Mouse (Mus musculus) small intestine, adult 2 months (tissue): ENCODE results near the gene Irf9. TPM values are rescaled to one million over a fixed set of nuclear protein-coding genes. Genes with fewer than 3 reads are reported as not detected.

ENCODE experiments used
- H3K27ac ChIP-seq: fragments of 200-500 bp; 2 replicates; pipeline ENCODE4 v1.5.1; 2012; ENCODE audit warnings: low read depth, low read length, control low read depth, inconsistent platforms; ENCODE audit not compliant: insufficient read depth
- H3K27me3 ChIP-seq: fragments of 200-500 bp; 2 replicates; pipeline ENCODE4 v1.6.1; 2012; ENCODE audit warnings: mild to moderate bottlenecking, moderate library complexity, low read length, inconsistent platforms; ENCODE audit not compliant: control insufficient read depth, insufficient read depth
- H3K36me3 ChIP-seq: fragments of 200-500 bp; 2 replicates; pipeline ENCODE4 v1.6.1; 2012; ENCODE audit warnings: mild to moderate bottlenecking, low read length, control low read depth, inconsistent platforms; ENCODE audit not compliant: control insufficient read depth, insufficient read depth
- H3K4me1 ChIP-seq: fragments of 200-500 bp; 2 replicates; pipeline ENCODE4 v1.6.1; 2012; ENCODE audit warnings: low read length, inconsistent platforms, mixed read lengths; ENCODE audit not compliant: control insufficient read depth, insufficient read depth, insufficient read length
- H3K4me3 ChIP-seq: fragments of 200-500 bp; 2 replicates; pipeline ENCODE4 v1.5.1; 2012; ENCODE audit warnings: low read depth, mild to moderate bottlenecking, control low read depth, inconsistent platforms, low read length, moderate library complexity
- CTCF ChIP-seq: fragments of 200-500 bp; IDR thresholded peaks from 2 replicates; pipeline ENCODE4 v1.5.1; 2012; ENCODE audit warnings: low read depth, mild to moderate bottlenecking, control low read depth, inconsistent platforms, low read length, moderate library complexity, mixed read lengths; ENCODE audit not compliant: insufficient replicate concordance, insufficient read length; ENCODE audit errors: extremely low read depth
- POLR2A ChIP-seq: fragments of 200-500 bp; IDR thresholded peaks from 2 replicates; pipeline ENCODE4 v1.6.1; 2012; ENCODE audit warnings: low read depth, mild to moderate bottlenecking, control low read depth, inconsistent platforms, low read length, moderate library complexity
- WGBS: fragments of 180-500 bp; shearing (Covaris S2); methylation state at CpG from one replicate; pipeline ENCODE4 v1.1.7; 2018; 5-methylcytosine and 5-hydroxymethylcytosine counted together
- polyA plus RNA-seq: library from polyadenylated mRNA; depleted of rRNA; stranded (reverse); fragments of >200 nt; gene quantifications from 2 replicates; pipeline ENCODE4 v1.2.3, GENCODE M21; 2012; rRNA removed

The Irf9 gene
- polyA plus RNA-seq, 1 experiment, result 77.6 TPM

DNA sequence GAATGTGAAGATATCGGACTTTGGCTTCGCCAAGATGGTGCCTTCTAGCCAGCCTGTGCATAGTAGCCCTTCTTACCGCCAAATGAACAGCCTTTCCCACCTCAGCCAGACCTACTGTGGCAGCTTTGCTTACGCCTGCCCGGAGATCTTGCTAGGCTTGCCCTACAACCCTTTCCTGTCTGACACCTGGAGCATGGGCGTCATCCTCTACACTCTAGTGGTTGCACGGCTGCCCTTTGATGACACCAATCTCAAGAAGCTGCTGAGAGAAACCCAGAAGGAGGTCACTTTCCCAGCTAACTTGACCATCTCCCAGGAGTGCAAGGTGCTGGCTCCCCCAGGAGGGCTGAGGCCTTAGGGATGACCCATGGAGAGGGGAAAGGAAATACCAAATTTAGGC, 48.2 kb downstream of the Irf9 start:
- peaks cover 6% of the 10 kb centered on the region; the same call in 1 of the 2 replicates for H3K4me1 ChIP-seq
- H3K4me3 ChIP-seq, result no peak overlapping the region
- no peak overlapping the region for H3K27ac ChIP-seq
- WGBS, result 90% methylated on average over 7 of the region's 7 CpGs
- no peaks in the 10 kb centered on the region for H3K27me3 ChIP-seq
- no peak for TF ChIP-seq CTCF
- TF ChIP-seq POLR2A, result no peak
- 0 out of 2 replicates have a peak, but pooled peaks cover under 1% of the 10 kb centered on the region for H3K36me3 ChIP-seq

DNA sequence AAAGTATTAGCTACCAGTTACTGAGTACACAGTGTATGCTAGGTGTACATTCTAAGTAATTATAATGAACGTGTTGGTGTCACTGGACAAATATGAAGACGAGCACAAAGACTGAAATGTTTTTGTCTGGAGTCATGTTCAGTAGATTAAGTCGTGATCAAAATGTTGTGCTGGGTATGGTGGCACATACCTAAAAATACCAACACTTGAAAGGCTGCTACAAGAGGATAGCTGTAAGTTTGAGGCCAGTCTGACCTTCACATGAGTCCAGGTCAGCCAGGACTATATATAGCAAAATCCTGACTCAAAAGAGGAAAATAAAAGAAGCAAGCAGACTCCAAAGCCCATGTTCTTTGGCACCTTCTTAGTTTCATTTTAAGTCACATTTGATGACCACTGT, 53.6 kb downstream of the Irf9 start:
- Histone ChIP-seq H3K4me3 (no peak overlapping the region), H3K27me3 (no peaks in the 10 kb centered on the region), H3K4me1 (peaks cover 16% of the 10 kb centered on the region), H3K36me3 (peaks cover 2% of the 10 kb centered on the region), H3K27ac (no peak overlapping the region)
- no peak for TF ChIP-seq POLR2A
- TF ChIP-seq CTCF, result no peak
- WGBS, result 79% methylated on average over 3 of the region's 3 CpGs

GRCm38 (mm10) chr14:55658011-55658410, 54.6 kb downstream of the Irf9 start:
- peak overlapping the region; percentile 96 for H3K27ac ChIP-seq
- TF ChIP-seq CTCF, result peak; percentile 7; the same call in 1 of the 2 replicates
- peak; percentile 12; the same call in 1 of the 2 replicates for TF ChIP-seq POLR2A
- H3K36me3 ChIP-seq, result peaks cover 5% of the 10 kb centered on the region
- H3K27me3 ChIP-seq, result no peaks in the 10 kb centered on the region
- peaks cover 16% of the 10 kb centered on the region for H3K4me1 ChIP-seq
- H3K4me3 ChIP-seq, result peak overlapping the region; percentile 19; the same call in 1 of the 2 replicates
- WGBS, result 36% methylated on average over 5 of the region's 5 CpGs

Other genes with a start within 250 kb of the Irf9 start
- 44.8 and 62.5 TPM in 2 replicates for gene Dhrs4, start 124.8 kb upstream of the Irf9 start, polyA plus RNA-seq
- 2.0 and 2.1 TPM in 2 replicates for gene Carmil3, start 112.9 kb upstream of the Irf9 start, polyA plus RNA-seq
- not detected in 2 replicates for gene Cpne6, start 93.1 kb upstream of the Irf9 start, polyA plus RNA-seq
- gene Nrl, start 78.6 kb upstream of the Irf9 start, polyA plus RNA-seq, result not detected in 2 replicates
- gene Pck2, start 63.3 kb upstream of the Irf9 start, polyA plus RNA-seq, result 19.3 and 21.0 TPM in 2 replicates
- 70.2 and 143 TPM in 2 replicates for gene Dcaf11, start 43.6 kb upstream of the Irf9 start, polyA plus RNA-seq
- gene A730061H03Rik, start 43.2 kb upstream of the Irf9 start, polyA plus RNA-seq, result 0.32 TPM in 1 of 2 replicates, not detected in the other
- gene Fitm1, start 28.0 kb upstream of the Irf9 start, polyA plus RNA-seq, result 0.46 TPM in 1 of 2 replicates, not detected in the other
- 71.4 and 167 TPM in 2 replicates for gene Psme1, start 25.4 kb upstream of the Irf9 start, polyA plus RNA-seq
- 12.2 and 23.0 TPM in 2 replicates for gene Emc9, start 18.3 kb upstream of the Irf9 start, polyA plus RNA-seq
- 85.3 and 142 TPM in 2 replicates for gene Psme2, start 12.5 kb upstream of the Irf9 start, polyA plus RNA-seq
- 28.8 and 65.8 TPM in 2 replicates for gene Rnf31, start 11.9 kb upstream of the Irf9 start, polyA plus RNA-seq
- 8.7 and 19.2 TPM in 2 replicates for gene Rec8, start 14.5 kb downstream of the Irf9 start, polyA plus RNA-seq
- 35.4 and 37.2 TPM in 2 replicates for gene Ipo4, start 32.4 kb downstream of the Irf9 start, polyA plus RNA-seq
- gene Gm49378, start 34.3 kb downstream of the Irf9 start, polyA plus RNA-seq, result 8.6 and 9.3 TPM in 2 replicates
- 58.8 and 104 TPM in 2 replicates for gene Tm9sf1, start 40.2 kb downstream of the Irf9 start, polyA plus RNA-seq
- 0.56 and 1.1 TPM in 2 replicates for gene Tssk4, start 46.6 kb downstream of the Irf9 start, polyA plus RNA-seq
- 17.2 and 23.9 TPM in 2 replicates for gene Mdp1, start 56.9 kb downstream of the Irf9 start, polyA plus RNA-seq
- 5.2 and 9.6 TPM in 2 replicates for gene Gmpr2, start 68.4 kb downstream of the Irf9 start, polyA plus RNA-seq
- 135 and 228 TPM in 2 replicates for gene Nedd8, start 68.6 kb downstream of the Irf9 start, polyA plus RNA-seq
- 8.1 and 11.1 TPM in 2 replicates for gene Tinf2, start 78.2 kb downstream of the Irf9 start, polyA plus RNA-seq
- 0.62 and 0.89 TPM in 2 replicates for gene Tgm1, start 110.4 kb downstream of the Irf9 start, polyA plus RNA-seq
- 28.1 and 43.5 TPM in 2 replicates for gene Rabggta, start 118.7 kb downstream of the Irf9 start, polyA plus RNA-seq
- 217 and 223 TPM in 2 replicates for gene Dhrs1, start 142.1 kb downstream of the Irf9 start, polyA plus RNA-seq
- gene Nop9, start 142.1 kb downstream of the Irf9 start, polyA plus RNA-seq, result 5.9 and 8.0 TPM in 2 replicates
- gene Cideb, start 154.9 kb downstream of the Irf9 start, polyA plus RNA-seq, result 309 and 797 TPM in 2 replicates
- gene Ltb4r2, start 157.9 kb downstream of the Irf9 start, polyA plus RNA-seq, result 65.3 and 90.6 TPM in 2 replicates
- gene Ltb4r1, start 162.4 kb downstream of the Irf9 start, polyA plus RNA-seq, result 25.3 and 26.4 TPM in 2 replicates
- 3.3 and 6.1 TPM in 2 replicates for gene Adcy4, start 180.5 kb downstream of the Irf9 start, polyA plus RNA-seq
- gene Ripk3, start 185.3 kb downstream of the Irf9 start, polyA plus RNA-seq, result 24.7 and 42.1 TPM in 2 replicates
- 5.8 and 7.6 TPM in 2 replicates for gene Nfatc4, start 219.6 kb downstream of the Irf9 start, polyA plus RNA-seq